Mouse (Mus musculus) spleen, adult 2 months (tissue): ENCODE data around the gene Cyp39a1. TPM values are rescaled to one million over a fixed set of nuclear protein-coding genes. Genes with fewer than 3 reads are reported as not detected.

Source experiments
- DNase-seq, 2 experiments: peaks; one replicate each; pipeline versions ENCODE4 v3.0.0 to v3.0.0-alpha.2; 2012 to 2021; ENCODE audit warnings: low spot score in 2 of 2, low read depth in 1 of 2
- H3K27ac ChIP-seq: fragments of 200-500 bp; 2 replicates; pipeline ENCODE4 v1.5.1; 2012; ENCODE audit warnings: low read length, inconsistent platforms; ENCODE audit not compliant: insufficient read depth
- H3K27me3 ChIP-seq: fragments of 200-500 bp; 2 replicates; pipeline ENCODE4 v1.6.1; 2012; ENCODE audit warnings: mild to moderate bottlenecking, moderate library complexity, low read length, inconsistent platforms; ENCODE audit not compliant: control insufficient read depth, insufficient read depth
- H3K36me3 ChIP-seq: fragments of 200-500 bp; 2 replicates; pipeline ENCODE4 v1.6.1; 2012; ENCODE audit warnings: mild to moderate bottlenecking, low read length, inconsistent platforms; ENCODE audit not compliant: control insufficient read depth, insufficient read depth
- H3K4me1 ChIP-seq: fragments of 200-500 bp; 2 replicates; pipeline ENCODE4 v1.6.1; 2011; ENCODE audit warnings: inconsistent platforms; ENCODE audit not compliant: control insufficient read depth, insufficient read depth, insufficient read length
- H3K4me3 ChIP-seq: fragments of 200-500 bp; 2 replicates; pipeline ENCODE4 v1.5.1; 2011; ENCODE audit warnings: mild to moderate bottlenecking, inconsistent platforms; ENCODE audit not compliant: insufficient read depth, insufficient read length; ENCODE audit errors: extremely low read depth
- CTCF ChIP-seq: fragments of 200-500 bp; IDR thresholded peaks from 2 replicates; pipeline ENCODE4 v1.5.1; 2011; ENCODE audit warnings: mild to moderate bottlenecking, inconsistent platforms; ENCODE audit not compliant: insufficient read depth, insufficient read length, insufficient replicate concordance; ENCODE audit errors: extremely low read depth
- POLR2A ChIP-seq: fragments of 200-500 bp; IDR thresholded peaks from 2 replicates; pipeline ENCODE4 v1.6.1; 2011; ENCODE audit warnings: low read depth, low read length, inconsistent platforms
- WGBS: fragments of 180-500 bp; shearing (Covaris S2); methylation state at CpG from one replicate; pipeline ENCODE4 v1.1.7; 2018; 5-methylcytosine and 5-hydroxymethylcytosine counted together
- polyA plus RNA-seq: library from polyadenylated mRNA; depleted of rRNA; stranded (reverse); fragments of >200 nt; gene quantifications from 2 replicates; pipeline ENCODE4 v1.2.3, GENCODE M21; 2012

The Cyp39a1 gene
- polyA plus RNA-seq, 1 experiment: 1.5 TPM

GRCm38 (mm10) chr17:43630427-43630760, 36.8 kb upstream of the Cyp39a1 start:
- no peak for DNase-seq
- H3K4me3 ChIP-seq: no peak overlapping the region
- H3K27me3 ChIP-seq: peaks cover 9% of the 10 kb centered on the region
- H3K27ac ChIP-seq: no peak overlapping the region
- no peaks in the 10 kb centered on the region for H3K36me3 ChIP-seq
- 75% methylated on average over 13 of the region's 13 CpGs for WGBS
- TF ChIP-seq POLR2A (no peak), CTCF (no peak)
- H3K4me1 ChIP-seq: peaks cover 4% of the 10 kb centered on the region; the same call in 1 of the 2 replicates

- 91% methylated on average over 4 of the region's 4 CpGs for WGBS
- Histone ChIP-seq H3K36me3 (no peaks in the 10 kb centered on the region), H3K4me3 (no peak overlapping the region), H3K27ac (no peak overlapping the region), H3K4me1 (no peaks in the 10 kb centered on the region), H3K27me3 (no peaks in the 10 kb centered on the region)
- DNase-seq: no peak
- TF ChIP-seq POLR2A: no peak
- TF ChIP-seq CTCF: no peak
Observed at GRCm38 (mm10) chr17:43637146-43637545, 30.1 kb upstream of the Cyp39a1 start.

DNA sequence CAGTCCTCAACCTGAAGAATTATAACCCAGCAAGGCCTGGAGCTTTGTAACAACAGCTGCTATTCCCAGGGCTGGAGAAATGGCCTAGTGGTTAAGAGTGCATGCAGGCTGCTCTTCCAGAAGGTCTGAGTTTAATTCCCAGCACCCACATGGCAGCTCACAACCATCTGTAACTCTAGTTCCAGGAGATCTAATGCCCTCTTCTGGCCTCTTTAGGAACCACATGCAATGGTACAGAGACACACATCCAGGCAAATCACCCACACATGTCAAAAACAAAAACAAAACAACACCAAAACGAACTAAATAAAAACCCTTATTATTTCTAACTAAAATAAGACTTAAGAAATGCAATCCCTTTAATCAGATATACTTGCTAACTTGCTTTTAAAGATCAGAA, 26.4 kb upstream of the Cyp39a1 start:
- TF ChIP-seq CTCF (no peak), POLR2A (no peak)
- no peak overlapping the region for H3K4me3 ChIP-seq
- no peaks in the 10 kb centered on the region for H3K27me3 ChIP-seq
- no peak for DNase-seq
- no peak overlapping the region for H3K27ac ChIP-seq
- WGBS: 75% methylated on average over 1 of the region's 1 CpGs
- no peaks in the 10 kb centered on the region for H3K4me1 ChIP-seq
- H3K36me3 ChIP-seq: no peaks in the 10 kb centered on the region

- no peak for TF ChIP-seq CTCF
- no peak for TF ChIP-seq POLR2A
- Histone ChIP-seq H3K27ac (no peak overlapping the region), H3K36me3 (no peaks in the 10 kb centered on the region), H3K27me3 (no peaks in the 10 kb centered on the region), H3K4me1 (no peaks in the 10 kb centered on the region), H3K4me3 (no peak overlapping the region)
- 92% methylated on average over 7 of the region's 7 CpGs for WGBS
- no peak for DNase-seq
Observed at GRCm38 (mm10) chr17:43643191-43643590, 24.0 kb upstream of the Cyp39a1 start.

DNA sequence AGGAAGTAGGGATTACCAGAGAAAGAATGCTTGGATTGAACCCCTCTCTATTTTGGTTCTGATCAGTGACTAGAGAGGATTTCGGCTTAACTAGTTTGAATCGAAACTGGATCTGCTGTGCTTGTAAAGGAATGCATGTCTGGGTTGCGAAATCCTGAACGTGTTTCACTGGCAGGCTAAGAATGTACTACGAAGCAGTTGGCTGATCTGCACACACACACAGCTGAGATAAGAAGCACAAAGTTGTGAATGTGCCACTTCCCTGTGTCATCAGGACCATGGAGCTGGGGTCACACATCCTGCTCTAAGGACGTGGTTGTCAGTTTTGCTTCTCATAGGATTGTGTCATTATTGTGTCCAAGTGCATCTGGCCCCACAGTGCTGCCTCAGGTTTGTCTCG, 22.9 kb upstream of the Cyp39a1 start:
- Histone ChIP-seq H3K36me3 (no peaks in the 10 kb centered on the region), H3K4me3 (no peak overlapping the region), H3K4me1 (no peaks in the 10 kb centered on the region), H3K27ac (no peak overlapping the region), H3K27me3 (no peaks in the 10 kb centered on the region)
- no peak for TF ChIP-seq CTCF
- TF ChIP-seq POLR2A: no peak
- WGBS: 60% methylated on average over 7 of the region's 7 CpGs
- no peak for DNase-seq

DNA sequence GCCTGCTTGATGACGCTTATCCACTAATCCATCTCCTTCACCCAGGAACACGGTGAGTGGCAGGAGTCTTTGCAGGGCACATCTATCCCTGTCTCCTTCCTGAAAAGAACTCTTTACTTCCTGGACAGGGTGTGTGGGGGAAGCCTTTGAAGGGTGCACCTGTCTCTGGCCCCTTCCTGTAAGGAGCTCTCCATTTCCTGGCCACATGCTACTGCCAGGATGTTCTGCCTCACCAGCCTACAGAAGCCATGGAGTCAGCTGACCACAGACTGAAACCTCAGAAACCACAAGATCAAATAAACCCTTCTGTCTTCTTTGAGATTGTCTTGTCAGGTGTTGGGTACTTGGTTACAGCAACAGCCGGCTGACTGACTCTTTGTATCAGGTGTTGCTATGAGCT, 22.1 kb upstream of the Cyp39a1 start:
- WGBS: 41% methylated on average over 3 of the region's 3 CpGs
- TF ChIP-seq POLR2A (no peak), CTCF (no peak)
- H3K4me1 ChIP-seq: no peaks in the 10 kb centered on the region
- H3K36me3 ChIP-seq: no peaks in the 10 kb centered on the region
- H3K4me3 ChIP-seq: no peak overlapping the region
- H3K27me3 ChIP-seq: no peaks in the 10 kb centered on the region
- DNase-seq: peak in 1 of 2 experiments; percentile 4
- H3K27ac ChIP-seq: no peak overlapping the region

GRCm38 (mm10) chr17:43646925-43647324, 20.3 kb upstream of the Cyp39a1 start:
- Histone ChIP-seq H3K27ac (no peak overlapping the region), H3K4me3 (no peak overlapping the region), H3K4me1 (no peaks in the 10 kb centered on the region), H3K36me3 (no peaks in the 10 kb centered on the region), H3K27me3 (no peaks in the 10 kb centered on the region)
- no peak for TF ChIP-seq CTCF
- no peak for TF ChIP-seq POLR2A
- no peak for DNase-seq
- WGBS: 83% methylated on average over 5 of the region's 5 CpGs
